Mouse (Mus musculus): ENCODE measurements around the gene Col15a1. TPM values are rescaled to one million over a fixed set of nuclear protein-coding genes. Genes with fewer than 3 reads are reported as not detected.
A peak's percentile ranks its signal among the peaks of the same experiment; 100 is the strongest.

Gene Col15a1
- polyA plus RNA-seq, 1 experiment from 2014 or later: 12.9 TPM

- H3K4me2 ChIP-seq: no peak overlapping the region
- no peaks in the 10 kb centered on the region for H3K27me3 ChIP-seq
- H3K36me3 ChIP-seq: no peaks in the 10 kb centered on the region
- no peak overlapping the region for H3K9ac ChIP-seq
- WGBS: 63% methylated on average over 2 of the region's 2 CpGs
- H3K9me3 ChIP-seq (replicated peaks): no peaks in the 10 kb centered on the region
- no peak overlapping the region for H3K27ac ChIP-seq
- no peak overlapping the region for H3K4me3 ChIP-seq
- H3K4me1 ChIP-seq (replicated peaks): peaks cover 19% of the 10 kb centered on the region; the same call in 1 of the 2 replicates
- ATAC-seq (replicated peaks; ENCODE audit: insufficient number of reproducible peaks, insufficient read depth, low FRiP score, low read depth): no peak
Measured at GRCm38 (mm10) chr4:47290448-47290847, 82.5 kb downstream of the Col15a1 start.

GRCm38 (mm10) chr4:47291013-47291412 lies 83.1 kb downstream of the Col15a1 start:
- no peak overlapping the region for H3K4me2 ChIP-seq
- no peak overlapping the region for H3K4me3 ChIP-seq
- no peaks in the 10 kb centered on the region for H3K27me3 ChIP-seq
- H3K36me3 ChIP-seq: no peaks in the 10 kb centered on the region
- H3K9me3 ChIP-seq (replicated peaks): no peaks in the 10 kb centered on the region
- ATAC-seq (replicated peaks; ENCODE audit: insufficient number of reproducible peaks, insufficient read depth, low FRiP score, low read depth): no peak
- H3K4me1 ChIP-seq (replicated peaks): peaks cover 19% of the 10 kb centered on the region
- 84% methylated on average over 1 of the region's 1 CpGs for WGBS
- H3K27ac ChIP-seq: no peak overlapping the region
- H3K9ac ChIP-seq: no peak overlapping the region

- no peak overlapping the region for H3K4me2 ChIP-seq
- H3K9me3 ChIP-seq (replicated peaks): no peaks in the 10 kb centered on the region
- H3K27ac ChIP-seq: no peak overlapping the region
- H3K9ac ChIP-seq: no peak overlapping the region
- H3K36me3 ChIP-seq: no peaks in the 10 kb centered on the region
- no peaks in the 10 kb centered on the region for H3K27me3 ChIP-seq
- peaks cover 20% of the 10 kb centered on the region for H3K4me1 ChIP-seq (replicated peaks)
- WGBS: 50% methylated on average over 4 of the region's 4 CpGs
- H3K4me3 ChIP-seq: no peak overlapping the region
- ATAC-seq (replicated peaks; ENCODE audit: insufficient number of reproducible peaks, insufficient read depth, low FRiP score, low read depth): no peak
Measured at GRCm38 (mm10) chr4:47292956-47293355, 85.0 kb downstream of the Col15a1 start.

GRCm38 (mm10) chr4:47293771-47294543 lies 86.0 kb downstream of the Col15a1 start:
- H3K9ac ChIP-seq: no peak overlapping the region
- no peak overlapping the region for H3K4me3 ChIP-seq
- 0 out of 2 replicates have a peak overlapping the region, but pooled peaks have one; percentile 22 for H3K27ac ChIP-seq
- H3K4me2 ChIP-seq: no peak overlapping the region
- ATAC-seq (replicated peaks; ENCODE audit: insufficient number of reproducible peaks, insufficient read depth, low FRiP score, low read depth): no peak
- H3K27me3 ChIP-seq: no peaks in the 10 kb centered on the region
- WGBS: 57% methylated on average over 16 of the region's 16 CpGs
- no peaks in the 10 kb centered on the region for H3K9me3 ChIP-seq (replicated peaks)
- peaks cover 20% of the 10 kb centered on the region for H3K4me1 ChIP-seq (replicated peaks)
- H3K36me3 ChIP-seq: no peaks in the 10 kb centered on the region

GRCm38 (mm10) chr4:47294544-47295070 lies 86.6 kb downstream of the Col15a1 start:
- Histone ChIP-seq H3K4me3 (no peak overlapping the region), H3K27ac (peak overlapping the region; percentile 22; the same call in 1 of the 2 replicates), H3K9me3 (replicated peaks) (peaks cover 1% of the 10 kb centered on the region; the same call in 1 of the 2 replicates), H3K27me3 (no peaks in the 10 kb centered on the region), H3K4me1 (replicated peaks) (peaks cover 20% of the 10 kb centered on the region), H3K4me2 (no peak overlapping the region), H3K36me3 (no peaks in the 10 kb centered on the region), H3K9ac (no peak overlapping the region)
- no peak for ATAC-seq (replicated peaks; ENCODE audit: insufficient number of reproducible peaks, insufficient read depth, low FRiP score, low read depth)
- 80% methylated on average over 7 of the region's 7 CpGs for WGBS

GRCm38 (mm10) chr4:47295547-47295946 lies 87.6 kb downstream of the Col15a1 start:
- Histone ChIP-seq H3K9me3 (replicated peaks) (peaks cover 4% of the 10 kb centered on the region; the same call in 1 of the 2 replicates), H3K27ac (no peak overlapping the region; the same call in 1 of the 2 replicates), H3K4me3 (no peak overlapping the region), H3K9ac (no peak overlapping the region), H3K36me3 (no peaks in the 10 kb centered on the region), H3K4me1 (replicated peaks) (peaks cover 20% of the 10 kb centered on the region), H3K27me3 (no peaks in the 10 kb centered on the region), H3K4me2 (no peak overlapping the region)
- ATAC-seq (replicated peaks; ENCODE audit: insufficient number of reproducible peaks, insufficient read depth, low FRiP score, low read depth): 0 out of 2 replicates have a peak, but pooled peaks have one; percentile 43
- WGBS: 37% methylated on average over 3 of the region's 3 CpGs

- Histone ChIP-seq H3K4me3 (no peak overlapping the region), H3K27me3 (no peaks in the 10 kb centered on the region), H3K4me2 (no peak overlapping the region), H3K4me1 (replicated peaks) (peaks cover 5% of the 10 kb centered on the region; the same call in 1 of the 2 replicates), H3K27ac (no peak overlapping the region), H3K9me3 (replicated peaks) (peaks cover 4% of the 10 kb centered on the region; the same call in 1 of the 2 replicates), H3K9ac (no peak overlapping the region), H3K36me3 (no peaks in the 10 kb centered on the region)
- no peak for ATAC-seq (replicated peaks; ENCODE audit: insufficient number of reproducible peaks, insufficient read depth, low FRiP score, low read depth)
- 79% methylated on average over 2 of the region's 2 CpGs for WGBS
Measured at GRCm38 (mm10) chr4:47300701-47301100, 92.7 kb downstream of the Col15a1 start.

GRCm38 (mm10) chr4:47302610-47303009 lies 94.6 kb downstream of the Col15a1 start:
- Histone ChIP-seq H3K36me3 (no peaks in the 10 kb centered on the region), H3K4me3 (no peak overlapping the region), H3K4me1 (replicated peaks) (no peaks in the 10 kb centered on the region), H3K4me2 (no peak overlapping the region), H3K27me3 (no peaks in the 10 kb centered on the region), H3K9me3 (replicated peaks) (peaks cover 4% of the 10 kb centered on the region; the same call in 1 of the 2 replicates), H3K9ac (no peak overlapping the region), H3K27ac (no peak overlapping the region)
- no peak for ATAC-seq (replicated peaks; ENCODE audit: insufficient number of reproducible peaks, insufficient read depth, low FRiP score, low read depth)
- 78% methylated on average over 7 of the region's 7 CpGs for whole genome bisulfite sequencing

GRCm38 (mm10) chr4:47303340-47303998 lies 95.5 kb downstream of the Col15a1 start:
- peaks cover 4% of the 10 kb centered on the region; the same call in 1 of the 2 replicates for H3K9me3 ChIP-seq (replicated peaks)
- H3K9ac ChIP-seq: no peak overlapping the region
- no peak overlapping the region for H3K4me3 ChIP-seq
- no peaks in the 10 kb centered on the region for H3K36me3 ChIP-seq
- H3K4me1 ChIP-seq (replicated peaks): no peaks in the 10 kb centered on the region
- no peak overlapping the region; the same call in 1 of the 2 replicates for H3K27ac ChIP-seq
- ATAC-seq (replicated peaks; ENCODE audit: insufficient number of reproducible peaks, insufficient read depth, low FRiP score, low read depth): no peak
- H3K27me3 ChIP-seq: no peaks in the 10 kb centered on the region
- H3K4me2 ChIP-seq: no peak overlapping the region
- 64% methylated on average over 5 of the region's 5 CpGs for WGBS

GRCm38 (mm10) chr4:47309886-47310625 lies 102.1 kb downstream of the Col15a1 start:
- Histone ChIP-seq H3K4me1 (replicated peaks) (peaks cover 24% of the 10 kb centered on the region), H3K27ac (0 out of 2 replicates have a peak overlapping the region, but pooled peaks have one; percentile 44), H3K4me3 (no peak overlapping the region), H3K36me3 (no peaks in the 10 kb centered on the region), H3K4me2 (no peak overlapping the region), H3K27me3 (no peaks in the 10 kb centered on the region), H3K9ac (no peak overlapping the region), H3K9me3 (replicated peaks) (no peaks in the 10 kb centered on the region)
- WGBS: 83% methylated on average over 12 of the region's 12 CpGs
- ATAC-seq (replicated peaks; ENCODE audit: insufficient number of reproducible peaks, insufficient read depth, low FRiP score, low read depth): 0 out of 2 replicates have a peak, but pooled peaks have one; percentile 47

GRCm38 (mm10) chr4:47310812-47311211 lies 102.9 kb downstream of the Col15a1 start:
- Histone ChIP-seq H3K36me3 (no peaks in the 10 kb centered on the region), H3K4me3 (no peak overlapping the region), H3K27me3 (no peaks in the 10 kb centered on the region), H3K4me1 (replicated peaks) (peaks cover 29% of the 10 kb centered on the region), H3K9me3 (replicated peaks) (no peaks in the 10 kb centered on the region), H3K4me2 (no peak overlapping the region), H3K9ac (no peak overlapping the region), H3K27ac (0 out of 2 replicates have a peak overlapping the region, but pooled peaks have one; percentile 44)
- ATAC-seq (replicated peaks; ENCODE audit: insufficient number of reproducible peaks, insufficient read depth, low FRiP score, low read depth): peak; percentile 63
- WGBS: 13% methylated on average over 6 of the region's 6 CpGs

Measured in heart, embryonic 15.5 days (tissue).